Mouse (Mus musculus) hindbrain, embryonic 16.5 days (tissue): ENCODE results near the gene Rwdd3. TPM values are rescaled to one million over a fixed set of nuclear protein-coding genes. Genes with fewer than 3 reads are reported as not detected.

Experiments
- ATAC-seq: fragments of 200-750 bp; cut with Nextera tagmentation; 2 replicates; pipeline ENCODE4 v1.8.0; 2017; ENCODE audit warnings: moderate TSS enrichment, moderate library complexity
- H3K27ac ChIP-seq: fragments of 300-500 bp; sonication (generic); 2 replicates; pipeline ENCODE4 v1.5.1; 2014; ENCODE audit warnings: low read depth, mild to moderate bottlenecking, control low read depth, low read length, moderate library complexity
- H3K27me3 ChIP-seq: fragments of 300-500 bp; sonication (generic); replicated peaks from 2 replicates; pipeline ENCODE4 v1.6.1; 2014; ENCODE audit warnings: low read length; ENCODE audit not compliant: control insufficient read depth, insufficient read depth
- H3K36me3 ChIP-seq: fragments of 300-500 bp; sonication (generic); 2 replicates; pipeline ENCODE4 v1.6.1; 2014; ENCODE audit warnings: mild to moderate bottlenecking, low read length, moderate library complexity, mixed read lengths; ENCODE audit not compliant: control insufficient read depth, insufficient read depth
- H3K4me1 ChIP-seq: fragments of 300-500 bp; sonication (generic); 2 replicates; pipeline ENCODE4 v1.6.1; 2014; ENCODE audit warnings: low read depth, low read length; ENCODE audit not compliant: control insufficient read depth, insufficient read depth
- H3K4me2 ChIP-seq: fragments of 300-500 bp; sonication (generic); 2 replicates; pipeline ENCODE4 v1.6.1; 2014; ENCODE audit warnings: mild to moderate bottlenecking, low read length, control low read depth, moderate library complexity
- H3K4me3 ChIP-seq: fragments of 300-500 bp; sonication (generic); 2 replicates; pipeline ENCODE4 v1.5.1; 2014; ENCODE audit warnings: mild to moderate bottlenecking, low read length, control low read depth, moderate library complexity
- H3K9ac ChIP-seq: fragments of 300-500 bp; sonication (generic); 2 replicates; pipeline ENCODE4 v1.6.1; 2014; ENCODE audit warnings: low read depth, mild to moderate bottlenecking, control low read depth, low read length, moderate library complexity
- H3K9me3 ChIP-seq: fragments of 300-500 bp; sonication (generic); 2 replicates; pipeline ENCODE4 v1.6.1; 2014; ENCODE audit warnings: mild to moderate bottlenecking, low read length, moderate library complexity; ENCODE audit not compliant: control insufficient read depth
- WGBS: fragments of 180-500 bp; shearing (Covaris S2); extraction: QIAGEN DNeasy Blood & Tissue Kit; methylation state at CpG from one replicate; pipeline ENCODE4 v1.1.7; 2014; 5-methylcytosine and 5-hydroxymethylcytosine counted together
- polyA plus RNA-seq: library from polyadenylated mRNA; unstranded; fragments of >200 nt; fragmentation: Nextera tagmentation; extraction: Ambion mirVana; gene quantifications from 2 replicates; pipeline ENCODE4 v1.2.1, GENCODE M21; 2015

Gene Rwdd3
- polyA plus RNA-seq, 1 experiment from 2014 or later, result 8.6 TPM

- H3K4me2 ChIP-seq, result peak overlapping the region; percentile 47
- no peak overlapping the region for H3K4me3 ChIP-seq
- no peaks in the 10 kb centered on the region for H3K27me3 ChIP-seq
- H3K27ac ChIP-seq, result no peak overlapping the region
- H3K9me3 ChIP-seq, result no peaks in the 10 kb centered on the region
- no peak overlapping the region for H3K9ac ChIP-seq
- no peaks in the 10 kb centered on the region for H3K36me3 ChIP-seq
- ATAC-seq, result no peak
- WGBS, result 62% methylated on average over 5 of the region's 5 CpGs
- no peaks in the 10 kb centered on the region for H3K4me1 ChIP-seq
Measured at GRCm38 (mm10) chr3:121105408-121105708, 66.1 kb downstream of the Rwdd3 start.

Other genes with a start within 250 kb of the Rwdd3 start
- gene Tmem56, start 111.4 kb upstream of the Rwdd3 start, polyA plus RNA-seq, result 2.9 and 3.0 TPM in 2 replicates
- 41.3 and 44.8 TPM in 2 replicates for gene Alg14, start 120.1 kb upstream of the Rwdd3 start, polyA plus RNA-seq